Mouse (Mus musculus) spleen, adult 18-20 months (tissue): ENCODE data around the gene Krt90.
"Not testable (repeated sequence)": the region's sequence is repeated elsewhere in the genome, so short reads cannot be mapped to it uniquely, and the experiment has no call there.

Experiments used
- DNase-seq, 2 experiments: peaks; one replicate each; pipeline ENCODE4 v3.0.0; 2022; ENCODE audit warnings: mixed read lengths in 2 of 2

The Krt90 gene

DNA sequence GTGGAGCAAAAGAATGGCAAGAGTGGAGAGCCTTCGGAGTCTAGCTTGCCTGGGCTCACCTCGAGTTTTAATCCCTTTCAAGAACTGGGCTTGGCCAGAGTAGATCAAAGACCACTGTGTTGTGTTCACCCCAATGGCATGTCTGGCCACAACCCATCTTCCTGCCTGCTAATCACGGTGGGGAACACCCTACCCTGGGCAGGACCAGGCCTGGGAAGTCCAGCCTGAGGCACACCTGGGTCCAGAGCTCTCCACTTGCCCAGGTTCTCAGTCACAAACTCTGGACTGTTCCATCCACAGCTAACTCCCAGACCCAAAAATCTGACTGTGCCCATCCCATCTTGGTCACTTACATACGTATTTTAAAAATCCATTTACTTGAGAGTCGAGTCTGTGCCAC, at the start of gene Krt90:
Gene Krt90 (minus strand): TSS at position 101 of the 400 bp plus-strand sequence.
- DNase-seq = no peak

DNA sequence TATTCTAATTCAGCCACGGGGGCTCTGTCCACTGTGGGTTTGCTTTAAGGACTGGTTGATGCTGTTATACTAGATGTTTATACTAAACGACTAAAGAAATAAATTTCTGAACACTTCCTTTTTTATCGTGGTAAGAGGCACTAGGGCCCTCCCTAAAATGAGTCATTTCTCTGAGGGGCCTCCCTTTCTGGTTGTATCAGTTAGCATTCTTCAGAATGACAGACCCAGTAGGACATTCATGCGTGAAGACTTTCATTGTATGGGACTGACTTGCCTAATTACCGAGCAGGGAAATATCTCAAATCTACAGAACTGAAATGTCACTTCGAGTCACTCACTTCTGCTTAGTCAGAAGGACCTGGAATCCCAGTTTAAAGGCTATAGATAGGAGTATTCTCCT, 36.4 kb upstream of the Krt90 start:
- DNase-seq = no peak

DNA sequence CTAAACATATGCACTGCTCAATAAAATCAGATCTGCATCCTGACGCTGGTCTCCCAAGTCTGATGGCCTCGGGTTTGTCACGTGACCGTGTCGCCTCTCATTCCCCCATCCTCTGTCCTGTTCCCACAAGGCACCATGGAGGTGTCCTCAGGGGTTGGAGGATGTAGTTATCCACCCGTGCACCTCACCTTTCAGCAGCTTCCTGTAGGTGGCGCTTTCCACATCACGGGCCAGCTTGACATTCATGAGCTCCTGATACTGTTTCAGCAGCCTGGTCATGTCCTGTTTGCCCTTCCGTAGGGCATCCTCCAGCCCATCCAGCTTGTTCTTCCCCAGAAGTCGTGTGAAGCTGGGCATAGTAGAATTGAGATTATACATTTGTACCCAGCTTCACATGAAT, 25.5 kb upstream of the Krt90 start:
- DNase-seq = no peak

DNA sequence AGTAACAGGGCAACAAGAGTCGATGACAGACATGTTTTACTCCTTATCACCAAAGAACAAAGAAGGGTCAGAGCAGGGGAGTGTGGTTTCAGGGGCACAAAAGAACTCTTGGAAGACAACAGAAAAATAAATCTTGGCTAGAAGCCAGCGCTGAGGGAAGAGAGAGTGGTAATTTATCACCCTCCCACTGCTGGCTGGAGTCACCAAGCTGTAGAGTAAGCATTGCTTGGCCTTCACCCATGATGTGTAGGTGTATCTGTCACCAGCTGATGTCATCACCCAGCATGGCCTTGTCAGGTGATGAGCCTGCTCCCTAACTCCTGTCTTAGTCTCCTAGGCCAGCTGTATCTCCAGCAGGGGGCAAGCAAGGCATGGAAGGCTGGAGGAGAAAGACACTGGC, 21.7 kb upstream of the Krt90 start:
- DNase-seq = no peak

DNA sequence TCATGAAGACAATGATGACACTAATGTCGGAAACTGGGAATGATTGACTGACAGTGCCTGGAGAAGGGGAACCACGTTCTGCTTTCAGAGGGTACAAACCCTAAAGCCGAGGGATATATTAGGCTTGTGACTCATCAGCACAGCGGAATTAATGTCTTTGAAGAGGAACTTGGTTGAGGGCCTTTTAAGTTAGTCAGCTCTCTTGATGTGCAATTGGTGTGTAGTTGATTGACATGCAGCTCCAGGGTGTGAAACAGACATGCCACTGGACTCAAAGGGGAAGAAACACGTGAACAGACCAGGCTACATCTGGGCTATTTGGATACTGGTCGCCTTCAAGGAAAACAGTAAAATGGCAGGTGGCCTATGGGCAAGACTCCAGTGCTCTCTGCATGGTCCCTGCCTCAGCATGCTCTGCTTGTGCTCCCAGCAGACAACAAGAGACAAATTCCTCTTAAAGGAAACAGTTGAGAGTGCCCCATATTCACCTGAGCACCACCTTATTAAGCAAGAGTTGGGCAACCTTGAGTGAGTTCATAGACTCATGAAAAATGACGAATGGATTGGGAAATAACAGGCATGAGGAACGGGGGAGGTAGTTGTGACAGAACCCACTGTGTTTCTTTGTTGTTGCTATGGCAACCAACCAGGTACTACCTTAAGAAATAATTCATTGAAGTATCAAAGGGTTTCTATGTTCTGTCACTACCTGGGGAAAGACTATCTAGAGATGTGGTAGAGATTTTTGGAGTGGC, 20.6 kb upstream of the Krt90 start:
- DNase-seq = no peak

DNA sequence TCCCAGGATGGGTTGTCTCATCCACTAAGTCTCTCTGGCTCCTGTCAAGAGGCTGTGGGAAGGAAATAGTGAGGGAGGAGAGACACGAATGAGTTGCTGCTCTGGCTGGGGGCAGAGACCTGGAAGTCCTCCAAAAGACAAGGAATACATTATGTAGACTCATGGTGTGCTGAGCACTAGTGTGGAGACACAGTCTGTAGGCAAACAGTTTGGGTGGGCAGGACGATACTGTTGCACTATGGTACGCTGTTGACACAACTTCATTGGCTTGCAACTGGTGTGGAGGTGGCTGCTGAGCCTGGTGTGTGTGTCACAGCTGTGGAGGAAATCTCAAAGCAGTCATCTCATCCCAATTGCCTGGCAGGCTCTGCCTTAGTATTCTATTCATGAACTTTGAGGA, 19.0 kb upstream of the Krt90 start:
- DNase-seq = no peak

DNA sequence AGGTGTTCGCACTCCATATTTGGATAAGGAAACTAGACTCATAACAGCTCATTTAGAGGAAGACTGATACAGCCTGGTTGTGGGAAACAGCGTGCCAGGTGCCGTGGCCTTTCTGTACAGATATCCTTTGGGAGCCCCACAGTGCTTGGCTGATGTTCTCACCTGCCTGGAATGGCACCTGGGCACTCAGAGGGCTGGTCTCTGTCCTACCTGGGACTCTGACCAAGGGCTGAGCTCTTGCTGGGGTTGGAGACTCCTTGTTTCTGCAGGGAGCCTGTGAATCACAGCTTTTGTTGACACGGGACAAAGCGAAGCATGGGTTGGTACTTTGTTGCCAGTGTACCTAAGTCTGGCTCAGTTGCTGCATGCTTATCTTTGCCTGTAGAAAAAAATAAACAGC, 12.8 kb upstream of the Krt90 start:
- DNase-seq = no peak

DNA sequence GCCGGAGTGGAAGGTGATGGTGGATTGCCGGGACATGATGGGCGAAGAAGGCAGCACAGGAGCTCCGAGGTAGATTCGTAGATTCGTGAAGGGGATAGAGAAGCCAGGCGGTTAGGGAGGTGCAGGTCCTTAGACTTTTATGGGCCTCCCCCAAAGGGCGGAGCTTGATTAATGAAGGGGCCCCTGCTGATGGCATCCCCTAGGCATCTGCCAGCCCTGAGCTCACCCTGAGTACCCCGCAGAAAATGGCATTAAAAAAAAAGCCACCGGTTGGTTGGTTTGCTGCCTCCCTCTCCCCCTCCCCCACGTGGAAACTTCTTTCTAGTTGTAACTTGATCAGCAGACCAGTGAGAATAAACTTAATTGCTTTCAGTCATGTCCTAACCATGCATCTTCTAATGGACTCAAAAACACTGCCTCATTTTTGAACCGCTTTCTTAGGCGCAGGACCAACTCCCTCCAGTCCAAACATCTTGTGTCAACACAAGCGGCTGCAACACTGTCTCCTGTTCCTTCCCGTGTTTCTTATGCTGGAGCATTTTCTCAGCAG, 11.1 kb upstream of the Krt90 start, which contains the start of gene Krt75:
Gene Krt75 (minus strand): TSS at position 109 of the 550 bp plus-strand sequence.
- no peak for DNase-seq

DNA sequence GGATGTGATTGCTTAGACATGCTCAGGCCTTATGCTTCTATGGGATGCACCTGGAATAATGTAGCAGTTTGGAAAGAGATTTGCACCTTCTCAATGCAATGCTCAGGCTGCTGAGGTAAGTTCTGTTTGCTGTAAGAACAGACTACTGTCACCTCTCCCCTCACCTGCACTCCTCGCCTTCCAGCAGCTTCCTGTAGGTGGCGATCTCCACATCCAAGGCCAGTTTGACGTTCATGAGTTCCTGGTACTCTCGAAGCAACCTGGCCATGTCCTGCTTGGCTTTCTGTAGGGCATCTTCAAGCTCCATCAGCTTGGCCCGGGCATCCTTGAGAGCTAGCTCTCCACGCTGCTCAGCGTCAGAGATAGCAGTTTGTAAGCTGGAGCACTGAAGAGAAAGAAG, 5.0 kb upstream of the Krt90 start:
- DNase-seq = peak in 1 of 2 experiments; percentile 13

DNA sequence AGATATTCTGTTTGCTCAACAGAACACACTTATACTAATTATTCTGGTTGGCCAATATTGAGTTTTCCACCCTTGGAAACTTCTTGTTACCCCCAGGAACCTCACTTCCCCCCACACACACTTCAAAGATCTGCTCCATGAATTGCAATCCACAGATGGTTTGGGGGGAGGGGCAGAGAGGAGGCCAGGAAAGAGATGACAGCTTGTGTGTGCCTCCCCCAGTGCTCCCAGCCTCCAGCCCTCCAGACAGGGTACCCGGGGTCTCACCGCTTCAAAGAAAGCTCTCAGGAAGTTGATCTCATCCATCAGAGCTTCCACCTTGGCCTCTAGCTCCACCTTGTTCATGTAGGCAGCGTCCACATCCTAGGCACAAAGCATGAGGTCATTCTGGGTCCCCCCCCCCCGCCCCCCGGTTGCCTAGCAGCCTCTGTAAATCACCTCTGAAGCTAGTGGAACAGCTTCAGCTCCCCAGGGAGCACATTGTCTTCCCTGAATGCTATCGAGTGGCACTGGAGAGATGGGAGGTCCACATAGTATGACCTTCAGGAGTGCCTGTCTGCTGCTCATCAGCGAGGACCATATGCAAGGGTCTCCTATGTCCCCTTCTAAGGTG, 4.6 kb downstream of the Krt90 start:
- no peak for DNase-seq

DNA sequence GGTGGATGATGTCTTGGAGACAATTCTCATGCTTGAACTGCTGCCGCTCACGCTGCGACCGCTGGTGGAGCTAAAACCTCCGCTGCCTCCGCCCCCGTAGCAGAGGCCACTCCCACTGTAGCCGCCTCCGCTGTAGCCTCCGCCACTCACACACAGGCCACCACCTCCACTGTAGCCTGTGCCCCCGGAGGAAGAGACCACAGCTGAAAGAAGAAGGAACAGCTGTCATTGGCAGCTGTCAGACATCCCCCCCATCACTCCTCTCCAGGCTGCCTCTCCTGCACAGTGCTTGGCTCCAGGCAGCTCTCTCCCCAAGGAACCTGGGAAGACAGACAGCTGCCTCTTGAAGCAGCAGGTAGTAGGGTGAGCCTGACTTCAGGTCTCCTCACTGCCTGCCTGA, 9.6 kb downstream of the Krt90 start:
- peak in 1 of 2 experiments; percentile 5 for DNase-seq

DNA sequence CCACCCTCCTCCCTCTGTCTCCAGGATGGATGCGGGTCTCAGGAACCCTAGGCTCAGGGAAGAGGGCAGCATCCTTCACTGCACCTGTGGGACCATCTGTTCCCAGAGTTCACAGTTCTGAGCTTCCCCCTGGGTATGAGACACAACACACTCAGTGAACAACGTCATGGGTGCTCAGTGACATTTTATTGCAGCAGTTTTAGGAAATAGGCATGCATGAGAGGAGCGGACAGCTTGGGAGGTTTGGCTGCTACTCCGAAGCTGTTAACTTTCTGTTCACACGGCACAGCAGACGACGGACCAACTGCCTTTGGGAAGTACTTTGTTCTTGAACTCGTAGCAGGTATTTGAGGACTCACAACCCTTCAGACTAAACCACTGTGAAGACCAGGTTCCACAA, 10.6 kb downstream of the Krt90 start:
- no peak for DNase-seq

DNA sequence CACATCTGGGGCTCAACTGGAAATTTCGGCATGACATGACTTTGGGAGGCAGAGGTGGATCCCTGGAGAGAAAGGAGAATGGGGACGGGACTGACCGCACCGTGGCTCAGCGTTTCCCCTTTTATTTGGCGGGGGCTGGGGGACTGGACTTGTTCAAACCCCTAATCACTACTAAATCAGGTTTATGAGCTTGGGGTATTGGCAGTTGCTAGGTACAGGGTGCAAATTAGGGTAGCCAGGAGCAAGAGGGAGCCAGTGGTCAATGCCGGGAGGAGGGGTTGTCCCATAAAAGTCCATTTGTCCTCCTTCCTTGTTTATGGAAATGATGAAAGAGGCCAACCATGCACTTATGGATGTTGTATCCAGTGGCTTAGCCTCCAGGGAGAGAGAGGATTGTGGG, 12.2 kb downstream of the Krt90 start, which contains the start of gene Krt82:
Gene Krt82 (minus strand): TSS at position 101 of the 400 bp plus-strand sequence.
- no peak for DNase-seq

DNA sequence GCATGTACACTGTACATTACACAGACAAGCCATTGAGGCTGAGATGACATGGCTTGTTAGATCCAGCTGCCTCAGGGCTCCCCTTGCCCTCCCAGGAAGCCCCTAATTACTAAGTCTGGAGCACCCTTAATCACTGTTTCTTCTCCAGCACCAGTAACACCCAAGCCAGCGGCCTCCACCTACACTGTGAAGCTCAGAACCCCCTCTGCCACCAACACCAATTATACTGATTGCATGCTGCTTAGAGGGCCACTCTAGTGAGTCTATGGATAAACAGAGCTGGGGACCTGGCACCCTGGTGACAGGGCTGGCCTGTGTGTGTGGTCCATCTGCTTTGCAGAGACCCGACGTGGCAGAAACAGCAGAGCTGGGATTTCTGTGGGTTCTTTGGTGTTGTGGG, 18.3 kb downstream of the Krt90 start:
- no peak for DNase-seq

DNA sequence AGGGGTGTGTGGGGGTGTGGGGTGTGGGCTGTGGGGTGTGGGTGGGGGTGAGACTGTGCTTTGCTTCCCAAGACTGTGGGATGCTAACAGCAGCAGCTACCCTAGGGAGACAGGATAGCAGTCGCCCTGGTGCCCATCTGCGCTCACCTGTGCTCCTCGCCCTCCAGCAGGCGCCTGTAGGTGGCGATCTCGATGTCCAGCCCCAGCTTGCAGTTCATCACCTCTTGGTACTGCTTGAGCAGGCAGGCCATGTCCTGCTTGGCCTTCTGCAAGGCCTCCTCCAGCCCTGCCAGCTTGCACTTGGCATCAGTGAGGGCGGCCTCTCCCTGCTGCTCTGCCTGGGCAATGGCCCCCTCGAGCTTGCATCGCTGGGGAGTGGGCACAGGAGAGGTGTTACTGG, 20.2 kb downstream of the Krt90 start:
- DNase-seq = no peak

DNA sequence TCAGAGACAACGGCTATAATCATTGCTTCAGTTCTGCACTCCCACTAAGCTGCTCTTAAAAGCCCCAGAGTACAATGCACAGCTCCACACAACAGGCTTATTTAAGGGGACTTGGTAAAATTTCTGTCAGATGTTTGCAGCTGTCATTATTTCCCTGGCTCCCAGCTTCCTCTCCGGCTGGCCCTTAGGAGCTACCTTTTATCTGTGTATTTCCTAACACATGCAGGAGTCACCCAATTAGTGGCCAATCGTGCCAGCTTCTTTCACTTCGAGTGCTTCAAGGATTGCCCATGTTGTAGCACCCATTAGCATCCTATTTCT, 24.2 kb downstream of the Krt90 start:
- DNase-seq = no peak

DNA sequence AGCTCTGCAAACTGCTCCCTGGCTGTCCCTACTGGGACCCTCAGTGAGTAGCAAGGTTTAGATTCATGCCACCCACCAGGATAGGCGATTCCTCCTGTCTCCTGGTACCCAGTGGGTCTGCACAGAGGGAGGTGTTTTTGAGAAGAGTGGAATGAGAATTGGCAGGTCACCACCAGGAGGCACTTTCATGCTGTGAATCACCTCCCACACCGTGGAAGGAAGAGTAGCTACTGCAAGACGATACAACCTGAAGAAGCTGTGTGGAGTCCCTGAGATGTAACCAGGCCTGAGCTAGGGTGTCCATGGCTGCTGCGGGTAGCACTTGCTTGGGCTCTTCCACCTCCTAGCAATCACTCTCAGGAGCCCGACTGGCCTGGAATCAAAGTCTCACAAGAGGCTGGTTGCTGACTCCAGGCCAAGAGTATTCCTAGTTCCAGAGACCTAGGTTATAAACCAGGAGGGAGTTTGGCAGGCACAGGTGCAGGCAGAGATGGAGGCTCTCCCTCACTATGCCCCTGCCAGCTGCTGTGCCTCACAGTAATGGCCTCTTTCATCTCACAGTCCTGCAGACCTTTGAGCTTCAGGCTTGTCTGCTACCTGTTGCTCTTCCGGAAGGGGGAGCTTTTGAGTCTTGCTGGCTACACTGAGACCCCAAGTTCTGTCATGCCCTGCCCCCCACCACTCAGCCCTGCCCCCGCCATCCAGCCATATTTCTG, 24.7 kb downstream of the Krt90 start:
- no peak for DNase-seq

DNA sequence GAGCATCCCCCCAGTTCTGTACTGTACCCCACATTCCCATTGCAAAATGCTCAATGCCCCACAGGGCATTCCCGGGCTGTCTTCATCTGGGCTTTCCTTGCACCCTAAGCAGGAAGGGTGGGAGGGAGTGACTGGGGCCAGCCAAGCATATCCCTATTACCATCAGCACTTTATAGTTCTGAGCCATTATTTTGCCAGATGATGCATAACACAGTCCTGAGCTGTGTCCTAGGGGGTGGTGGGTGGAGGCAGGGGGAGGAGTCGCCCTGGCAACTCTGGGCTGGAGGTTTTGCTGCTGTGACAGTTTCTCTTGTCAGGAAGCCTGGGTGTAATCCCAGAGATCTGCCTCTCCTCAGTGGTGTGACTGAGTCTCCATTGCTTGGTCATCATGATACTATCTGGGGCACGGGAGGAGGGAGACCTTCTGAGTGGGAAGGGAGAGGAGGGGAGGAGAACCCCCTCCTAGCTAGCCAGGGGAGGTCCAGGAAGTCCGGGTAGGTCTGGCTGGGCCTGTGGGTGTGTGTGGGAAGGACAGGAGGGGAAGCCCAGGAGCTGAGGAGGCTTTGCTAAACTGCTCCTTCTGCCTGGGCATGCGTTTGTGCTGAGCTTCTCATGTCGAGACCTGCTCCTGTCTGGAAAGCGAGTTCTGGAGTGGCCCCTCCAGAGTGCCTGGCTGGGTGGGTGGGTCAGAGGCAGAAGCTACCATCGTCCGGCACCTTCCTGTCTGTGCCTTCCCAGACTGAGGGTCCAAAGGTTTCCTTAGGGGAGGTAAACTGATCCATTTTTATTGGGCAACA, 26.5 kb downstream of the Krt90 start:
- DNase-seq = no peak

DNA sequence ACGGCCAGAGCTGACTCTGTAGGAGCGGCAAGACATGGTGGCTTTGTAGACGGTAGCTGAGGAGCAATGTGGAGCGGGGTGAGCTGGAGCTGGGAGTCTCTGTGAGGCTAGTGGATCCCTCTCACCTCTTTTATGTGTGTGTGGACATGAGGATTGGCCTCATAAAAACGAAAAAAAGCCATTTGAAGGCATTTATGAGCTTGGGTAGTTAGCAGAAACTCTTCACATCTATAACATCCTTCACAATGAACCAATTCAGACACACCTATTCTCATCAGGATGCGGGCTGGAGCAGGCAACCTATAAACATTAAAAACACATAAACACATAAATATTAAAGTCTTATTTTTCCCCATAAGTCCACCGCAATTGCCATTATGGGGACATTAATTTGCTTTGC, 30.0 kb downstream of the Krt90 start, which contains the start of gene Krt84:
Gene Krt84 (minus strand): TSS at position 101 of the 400 bp plus-strand sequence.
- DNase-seq = no peak

DNA sequence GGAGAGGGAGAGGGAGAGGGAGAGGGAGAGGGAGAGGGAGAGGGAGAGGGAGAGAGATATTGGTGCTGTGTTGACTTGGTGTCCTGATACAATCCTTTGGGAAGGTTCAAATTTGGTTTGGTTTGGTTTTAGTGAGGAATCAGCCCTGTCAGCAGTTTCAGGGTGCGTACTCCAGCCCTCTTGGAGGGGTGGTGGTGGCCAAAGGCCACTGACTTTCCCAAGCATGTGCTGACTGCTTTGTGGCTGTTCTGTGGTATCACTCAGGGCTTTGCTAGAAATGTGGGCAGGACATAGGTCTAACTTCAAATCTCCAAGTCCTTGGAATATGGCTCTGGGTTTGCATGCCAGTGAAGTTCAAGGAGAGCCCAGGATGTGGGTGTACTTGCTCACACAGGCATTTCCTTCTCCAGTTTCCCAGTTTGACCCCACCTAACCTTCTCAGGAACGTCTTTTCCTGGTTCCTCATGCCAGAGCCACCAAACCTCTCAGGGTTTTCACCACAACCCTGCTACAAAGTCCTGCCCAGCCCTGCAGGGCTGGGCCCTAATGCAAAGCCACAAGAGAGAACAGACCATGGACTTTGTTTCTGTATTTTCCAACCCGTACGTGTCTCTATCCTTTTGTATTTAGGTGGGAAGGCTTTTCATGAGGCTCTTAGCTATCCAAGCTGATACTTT, 40.1 kb downstream of the Krt90 start:
- DNase-seq = no peak

DNA sequence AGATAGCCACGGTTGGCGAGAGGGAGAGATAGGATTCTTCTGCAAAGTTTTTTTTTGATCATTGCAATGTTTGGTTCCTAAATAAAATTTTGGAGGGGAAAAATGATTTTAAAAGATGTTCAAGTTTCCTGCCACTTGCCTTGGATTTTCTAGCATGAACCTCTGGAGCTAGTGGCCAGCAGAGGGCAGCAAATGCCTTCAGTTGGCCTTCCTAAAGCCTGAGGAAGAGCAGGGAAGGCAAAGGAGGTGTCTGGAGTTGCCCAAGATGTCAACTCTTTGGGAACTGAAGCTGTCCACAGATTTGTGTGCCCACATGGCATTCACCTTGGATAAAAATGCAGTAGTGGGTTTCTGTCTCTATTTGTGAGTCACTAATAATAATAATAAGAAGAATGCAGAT, 43.0 kb downstream of the Krt90 start:
- DNase-seq = peak in 1 of 2 experiments; percentile 53

DNA sequence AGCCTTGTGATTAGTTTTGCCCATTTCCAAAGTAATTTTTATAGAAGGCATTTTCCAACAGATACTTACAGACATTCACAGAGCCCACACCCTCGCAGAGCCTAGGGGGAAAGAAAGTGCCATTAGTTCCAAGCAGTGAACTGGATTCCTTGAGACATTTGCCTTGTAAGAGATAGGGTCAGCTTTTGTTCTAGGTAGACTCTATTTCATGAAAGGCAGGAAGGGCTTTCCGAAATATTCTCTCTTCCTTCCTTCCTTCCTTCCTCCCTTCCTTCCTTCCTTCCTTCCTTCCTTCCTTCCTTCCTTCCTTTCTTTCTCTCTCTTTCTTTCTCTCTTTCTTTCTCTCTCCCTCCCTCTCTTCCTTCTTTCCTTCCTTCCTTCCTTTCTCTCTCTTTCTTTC, 45.6 kb downstream of the Krt90 start, which contains the start of gene Gm49425:
Gene Gm49425 (minus strand): TSS at position 101 of the 400 bp plus-strand sequence.
- not testable (repeated sequence) for DNase-seq
